Mouse (Mus musculus): ENCODE data around the gene Adamts16. TPM values are rescaled to one million over a fixed set of nuclear protein-coding genes. Genes with fewer than 3 reads are reported as not detected.

Gene Adamts16
- polyA plus RNA-seq, 1 experiment from 2014 or later, result 0.94 TPM

DNA sequence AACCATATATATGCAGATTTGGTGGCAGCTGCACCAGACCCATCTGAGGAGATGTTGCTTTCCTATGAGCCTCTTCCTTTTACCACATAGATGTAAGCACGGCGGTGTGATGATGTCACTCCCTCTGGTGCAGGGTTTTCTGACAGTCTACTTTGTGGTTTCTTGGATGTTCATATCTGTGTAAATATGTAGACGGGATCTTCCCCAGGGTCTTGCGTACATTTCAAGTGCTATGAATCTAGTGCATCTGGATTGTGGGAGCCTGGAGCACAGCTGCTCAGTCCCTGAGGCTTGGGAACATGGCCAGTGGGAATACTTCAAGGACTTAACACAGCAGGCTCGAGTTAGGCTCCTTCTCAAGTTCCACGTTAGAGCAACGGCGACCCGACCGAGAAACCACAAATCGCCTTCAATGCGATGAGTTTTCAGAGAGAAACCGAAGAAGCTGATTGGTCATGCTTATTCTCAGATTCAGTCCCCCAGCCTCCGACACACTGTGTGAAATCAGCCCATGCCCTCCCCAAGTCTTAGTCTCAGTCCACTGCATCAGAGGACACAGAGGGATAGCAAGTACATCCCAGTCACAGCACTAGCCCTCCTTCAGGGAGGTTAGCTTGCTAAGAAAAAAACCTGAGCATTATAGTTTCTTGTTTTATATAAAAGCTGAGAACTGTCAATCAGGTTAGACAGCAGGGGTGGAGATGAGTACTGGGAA lies 95.2 kb downstream of the Adamts16 start:
- WGBS, result 58% methylated on average over 14 of the region's 14 CpGs
- H3K36me3 ChIP-seq, result no peaks in the 10 kb centered on the region
- H3K9me3 ChIP-seq, result no peaks in the 10 kb centered on the region
- H3K4me2 ChIP-seq (replicated peaks), result no peak overlapping the region; the same call in 1 of the 2 replicates
- H3K27me3 ChIP-seq, result no peaks in the 10 kb centered on the region
- 0 out of 2 replicates have a peak, but pooled peaks have one; percentile 27 for ATAC-seq (ENCODE audit: low FRiP score, low read depth)
- no peak overlapping the region for H3K27ac ChIP-seq (replicated peaks)
- H3K4me1 ChIP-seq, result no peaks in the 10 kb centered on the region
- no peak overlapping the region for H3K4me3 ChIP-seq
- no peak overlapping the region for H3K9ac ChIP-seq (replicated peaks)

- 83% methylated on average over 5 of the region's 5 CpGs for WGBS
- Histone ChIP-seq H3K4me2 (replicated peaks) (no peak overlapping the region), H3K9ac (replicated peaks) (no peak overlapping the region), H3K27me3 (no peaks in the 10 kb centered on the region), H3K36me3 (no peaks in the 10 kb centered on the region), H3K9me3 (no peaks in the 10 kb centered on the region), H3K4me1 (no peaks in the 10 kb centered on the region), H3K4me3 (no peak overlapping the region), H3K27ac (replicated peaks) (no peak overlapping the region)
- no peak for ATAC-seq (ENCODE audit: low FRiP score, low read depth)
Observed at GRCm38 (mm10) chr13:70744416-70745038, 97.1 kb downstream of the Adamts16 start.

DNA sequence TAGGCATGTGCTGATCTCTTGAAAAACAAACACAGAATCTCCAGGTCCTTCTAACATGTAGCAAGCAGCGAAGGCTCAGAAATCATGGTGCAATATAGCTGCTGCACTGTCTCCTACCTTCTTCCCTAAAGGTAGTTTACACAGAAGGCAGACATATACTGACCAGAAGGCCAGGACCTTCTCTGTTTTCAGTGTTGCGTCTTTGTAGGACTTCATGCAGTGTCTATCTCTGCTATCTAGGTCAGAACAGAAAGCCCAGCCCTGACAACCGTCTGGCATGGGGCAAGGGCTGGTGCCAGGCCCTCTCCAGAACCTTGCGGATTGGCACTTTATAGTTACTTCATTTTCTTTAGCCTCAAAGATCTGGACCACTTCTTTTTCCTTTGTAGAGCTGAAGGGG lies 98.9 kb downstream of the Adamts16 start:
- no peak for ATAC-seq (ENCODE audit: low FRiP score, low read depth)
- no peak overlapping the region for H3K4me2 ChIP-seq (replicated peaks)
- no peaks in the 10 kb centered on the region for H3K9me3 ChIP-seq
- 85% methylated on average over 4 of the region's 4 CpGs for WGBS
- H3K27ac ChIP-seq (replicated peaks), result no peak overlapping the region
- no peak overlapping the region for H3K9ac ChIP-seq (replicated peaks)
- no peaks in the 10 kb centered on the region for H3K27me3 ChIP-seq
- no peak overlapping the region for H3K4me3 ChIP-seq
- H3K36me3 ChIP-seq, result no peaks in the 10 kb centered on the region
- no peaks in the 10 kb centered on the region for H3K4me1 ChIP-seq

DNA sequence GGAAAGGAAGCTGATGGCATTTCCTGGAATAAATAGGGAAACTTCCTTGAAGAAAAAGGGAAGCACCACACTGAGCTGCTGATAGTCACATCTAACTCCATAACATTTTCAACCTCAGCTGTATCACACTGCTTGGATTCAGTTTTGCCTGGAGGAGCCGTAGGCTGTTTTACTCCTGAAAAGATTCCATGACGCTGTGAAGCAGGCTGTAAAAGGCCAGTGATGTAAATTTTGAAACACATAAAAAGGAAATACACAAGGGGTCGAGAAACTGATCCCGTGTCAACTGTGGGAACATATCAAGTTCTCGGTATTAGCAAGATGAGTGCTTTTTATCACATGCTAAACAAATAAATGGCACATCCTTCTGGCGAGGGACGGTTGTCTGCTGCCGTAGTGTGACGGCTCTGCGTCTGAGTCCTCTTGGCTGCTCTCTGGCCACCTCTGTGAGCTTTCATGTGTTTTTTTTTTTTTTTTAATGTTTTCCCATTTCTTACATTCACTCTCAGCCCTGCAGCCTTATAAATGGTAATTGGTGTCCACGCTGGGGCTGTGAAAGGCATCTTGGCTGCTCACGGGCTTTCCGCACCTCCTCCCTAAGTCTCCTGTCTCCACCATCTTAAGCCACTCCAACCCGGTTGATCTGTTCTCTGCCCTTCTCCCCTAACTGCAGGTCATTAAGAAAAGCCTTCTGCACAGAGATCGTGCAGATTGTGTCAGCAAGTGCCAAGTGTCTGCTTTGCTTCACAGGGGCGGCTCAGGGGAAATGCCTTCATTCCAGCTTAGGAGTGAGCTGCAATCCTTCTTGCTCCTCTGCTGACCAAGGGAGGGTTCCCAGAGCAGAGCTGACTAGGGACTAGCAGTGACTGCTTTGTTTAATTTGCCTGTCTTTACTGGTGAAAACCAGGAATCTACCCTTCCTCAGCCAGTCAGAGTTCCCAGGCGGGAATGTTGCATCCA lies 101.0 kb downstream of the Adamts16 start:
- Histone ChIP-seq H3K9ac (replicated peaks) (no peak overlapping the region), H3K27ac (replicated peaks) (0 out of 2 replicates have a peak overlapping the region, but pooled peaks have one; percentile 30), H3K9me3 (no peaks in the 10 kb centered on the region), H3K27me3 (no peaks in the 10 kb centered on the region), H3K36me3 (no peaks in the 10 kb centered on the region), H3K4me2 (replicated peaks) (no peak overlapping the region), H3K4me3 (no peak overlapping the region), H3K4me1 (peaks cover 6% of the 10 kb centered on the region; the same call in 1 of the 2 replicates)
- no peak for ATAC-seq (ENCODE audit: low FRiP score, low read depth)
- WGBS, result 73% methylated on average over 17 of the region's 17 CpGs

DNA sequence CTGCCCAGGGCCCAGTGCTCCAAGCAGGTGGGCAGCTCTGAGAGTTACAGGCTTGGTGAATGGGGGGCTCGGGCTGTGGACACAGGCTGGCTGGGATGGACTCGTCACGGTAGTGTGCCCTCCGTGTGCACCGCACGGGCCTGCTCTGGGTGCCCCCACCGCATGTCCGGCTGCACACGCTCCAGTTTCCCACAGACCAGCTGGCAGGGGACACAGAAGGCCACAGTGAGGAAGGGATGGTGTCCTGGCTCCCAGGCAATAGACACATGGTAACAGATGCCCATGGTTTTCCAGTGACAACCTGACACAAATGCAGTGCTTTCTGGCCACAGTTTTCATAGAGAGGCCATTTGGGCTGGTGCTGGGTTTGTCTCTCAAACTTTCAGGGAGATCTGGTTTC lies 102.8 kb downstream of the Adamts16 start:
- WGBS, result 91% methylated on average over 9 of the region's 9 CpGs
- H3K27ac ChIP-seq (replicated peaks), result no peak overlapping the region
- H3K4me2 ChIP-seq (replicated peaks), result no peak overlapping the region
- no peak for ATAC-seq (ENCODE audit: low FRiP score, low read depth)
- peaks cover 6% of the 10 kb centered on the region; the same call in 1 of the 2 replicates for H3K4me1 ChIP-seq
- no peak overlapping the region for H3K4me3 ChIP-seq
- H3K27me3 ChIP-seq, result no peaks in the 10 kb centered on the region
- no peak overlapping the region for H3K9ac ChIP-seq (replicated peaks)
- no peaks in the 10 kb centered on the region for H3K36me3 ChIP-seq
- H3K9me3 ChIP-seq, result no peaks in the 10 kb centered on the region

DNA sequence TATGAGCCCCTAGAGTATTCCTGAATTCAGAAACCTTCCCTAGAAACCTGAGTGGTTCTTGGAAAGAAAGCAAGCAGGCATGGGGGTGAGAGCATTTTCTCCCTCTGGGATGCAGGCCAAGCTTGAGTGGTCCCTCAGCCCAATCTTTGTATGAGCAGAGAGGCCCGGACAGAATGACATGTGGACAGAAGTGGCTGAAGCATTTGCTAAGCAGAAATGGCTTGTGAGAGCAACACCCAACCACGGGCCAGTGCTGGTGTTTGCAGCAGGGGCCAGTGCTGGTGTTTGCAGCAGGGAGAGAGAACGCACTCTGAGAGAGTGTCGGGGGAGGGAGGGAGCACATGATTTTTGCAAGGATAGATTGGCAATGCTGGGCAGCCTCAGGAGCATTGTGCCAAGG lies 105.2 kb downstream of the Adamts16 start:
- Histone ChIP-seq H3K36me3 (no peaks in the 10 kb centered on the region), H3K4me2 (replicated peaks) (no peak overlapping the region), H3K4me1 (peaks cover 12% of the 10 kb centered on the region; the same call in 1 of the 2 replicates), H3K4me3 (no peak overlapping the region), H3K9me3 (no peaks in the 10 kb centered on the region), H3K27me3 (no peaks in the 10 kb centered on the region), H3K27ac (replicated peaks) (no peak overlapping the region), H3K9ac (replicated peaks) (no peak overlapping the region)
- 72% methylated on average over 4 of the region's 4 CpGs for WGBS
- no peak for ATAC-seq (ENCODE audit: low FRiP score, low read depth)

DNA sequence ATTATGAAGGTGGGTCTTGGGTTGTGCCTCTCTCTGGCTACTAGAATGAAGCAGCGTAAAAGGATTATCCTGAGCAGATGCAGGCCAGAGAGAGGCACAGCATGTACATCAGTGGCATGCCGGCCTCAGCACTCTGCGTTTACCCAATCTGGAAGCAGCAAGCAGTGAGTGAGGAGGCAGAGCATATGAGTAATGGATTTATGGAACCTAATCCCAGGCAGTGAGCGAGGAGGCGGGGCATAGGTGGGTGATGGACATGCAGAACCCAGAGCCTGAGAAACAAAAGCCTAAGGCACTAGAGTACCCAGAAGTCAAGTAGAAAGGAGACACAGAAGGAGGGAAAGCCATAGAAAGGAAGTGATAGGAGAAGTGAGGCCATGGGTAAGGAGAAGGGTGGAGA lies 107.0 kb downstream of the Adamts16 start:
- Histone ChIP-seq H3K4me1 (peaks cover 12% of the 10 kb centered on the region; the same call in 1 of the 2 replicates), H3K4me3 (no peak overlapping the region), H3K36me3 (no peaks in the 10 kb centered on the region), H3K9me3 (no peaks in the 10 kb centered on the region), H3K27ac (replicated peaks) (no peak overlapping the region), H3K4me2 (replicated peaks) (no peak overlapping the region), H3K27me3 (no peaks in the 10 kb centered on the region), H3K9ac (replicated peaks) (no peak overlapping the region)
- ATAC-seq (ENCODE audit: low FRiP score, low read depth), result no peak
- WGBS, result 70% methylated on average over 5 of the region's 5 CpGs

- Histone ChIP-seq H3K9ac (replicated peaks) (no peak overlapping the region), H3K4me3 (no peak overlapping the region), H3K9me3 (no peaks in the 10 kb centered on the region), H3K4me2 (replicated peaks) (no peak overlapping the region), H3K27ac (replicated peaks) (no peak overlapping the region), H3K27me3 (no peaks in the 10 kb centered on the region), H3K4me1 (peaks cover 12% of the 10 kb centered on the region; the same call in 1 of the 2 replicates), H3K36me3 (no peaks in the 10 kb centered on the region)
- ATAC-seq (ENCODE audit: low FRiP score, low read depth), result no peak
- 97% methylated on average over 1 of the region's 1 CpGs for WGBS
Observed at GRCm38 (mm10) chr13:70733911-70734310, 107.7 kb downstream of the Adamts16 start.

DNA sequence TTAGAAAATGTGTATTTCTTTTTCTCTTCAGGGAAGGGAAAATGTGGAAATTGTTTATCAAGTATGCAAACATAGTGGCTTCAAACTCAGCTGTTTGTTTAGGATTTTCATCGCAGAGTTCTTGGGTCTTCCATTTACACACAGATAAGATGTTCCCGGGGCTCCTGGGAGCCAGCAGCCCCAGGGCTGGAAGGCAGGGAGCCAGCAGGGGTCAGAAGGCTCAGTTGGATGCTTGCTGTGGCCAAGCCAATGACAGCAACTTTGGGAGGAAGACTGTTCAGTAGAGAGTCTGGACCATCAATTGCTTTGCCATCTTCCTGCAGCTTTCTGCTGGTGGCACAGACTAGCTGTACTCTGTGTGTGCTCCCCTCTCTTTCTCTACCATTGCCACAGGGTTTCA lies 108.4 kb downstream of the Adamts16 start:
- WGBS, result 63% methylated on average over 2 of the region's 2 CpGs
- H3K9ac ChIP-seq (replicated peaks), result no peak overlapping the region
- H3K4me3 ChIP-seq, result no peak overlapping the region
- no peaks in the 10 kb centered on the region for H3K27me3 ChIP-seq
- no peak overlapping the region for H3K4me2 ChIP-seq (replicated peaks)
- H3K27ac ChIP-seq (replicated peaks), result no peak overlapping the region
- ATAC-seq (ENCODE audit: low FRiP score, low read depth), result no peak
- H3K36me3 ChIP-seq, result no peaks in the 10 kb centered on the region
- peaks cover 12% of the 10 kb centered on the region; the same call in 1 of the 2 replicates for H3K4me1 ChIP-seq
- H3K9me3 ChIP-seq, result no peaks in the 10 kb centered on the region

DNA sequence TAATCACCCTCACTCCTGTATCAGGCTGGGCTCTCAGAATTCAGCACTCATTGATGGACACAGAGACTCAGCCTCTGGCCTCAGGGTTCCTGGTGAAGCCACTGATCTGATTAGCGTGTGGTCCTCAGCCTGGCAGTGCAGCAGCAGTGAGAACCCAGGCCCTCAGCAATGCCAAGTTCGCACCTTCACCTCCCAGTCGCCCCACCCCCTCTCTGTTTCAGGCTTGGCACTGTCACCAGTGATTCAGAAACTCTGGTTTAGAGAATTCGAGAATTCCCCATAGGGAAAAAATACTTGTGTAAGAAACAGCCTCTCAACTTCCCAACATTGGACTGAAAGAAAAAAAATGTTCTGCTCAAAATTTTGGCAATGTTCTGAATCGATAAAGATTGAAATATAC lies 108.8 kb downstream of the Adamts16 start:
- no peak overlapping the region for H3K9ac ChIP-seq (replicated peaks)
- H3K9me3 ChIP-seq, result no peaks in the 10 kb centered on the region
- H3K4me2 ChIP-seq (replicated peaks), result no peak overlapping the region
- no peak overlapping the region for H3K27ac ChIP-seq (replicated peaks)
- H3K4me3 ChIP-seq, result no peak overlapping the region
- H3K4me1 ChIP-seq, result peaks cover 12% of the 10 kb centered on the region; the same call in 1 of the 2 replicates
- no peaks in the 10 kb centered on the region for H3K36me3 ChIP-seq
- no peak for ATAC-seq (ENCODE audit: low FRiP score, low read depth)
- 87% methylated on average over 5 of the region's 5 CpGs for WGBS
- H3K27me3 ChIP-seq, result no peaks in the 10 kb centered on the region

DNA sequence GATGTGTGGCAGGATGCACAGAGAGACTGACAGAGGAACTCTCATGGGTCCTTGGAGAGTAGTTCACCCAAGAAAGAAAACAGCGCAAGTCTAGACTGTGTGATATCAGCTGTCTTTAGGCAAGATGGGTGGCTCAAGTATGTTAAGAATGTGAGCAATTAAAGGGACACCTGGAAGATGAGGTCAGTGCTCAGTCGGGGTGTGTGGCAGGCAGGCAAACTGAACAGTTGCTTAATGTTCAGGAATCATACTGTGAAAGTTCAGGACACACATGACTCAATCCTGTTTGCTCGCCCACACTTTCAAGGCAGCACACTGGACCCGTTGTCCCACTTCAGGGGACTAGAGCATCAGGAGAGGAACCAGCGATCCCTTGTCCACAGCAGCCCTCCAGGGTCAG lies 110.3 kb downstream of the Adamts16 start:
- no peaks in the 10 kb centered on the region for H3K27me3 ChIP-seq
- no peaks in the 10 kb centered on the region for H3K9me3 ChIP-seq
- no peak overlapping the region for H3K27ac ChIP-seq (replicated peaks)
- H3K4me2 ChIP-seq (replicated peaks), result no peak overlapping the region
- H3K9ac ChIP-seq (replicated peaks), result no peak overlapping the region
- H3K4me1 ChIP-seq, result peaks cover 9% of the 10 kb centered on the region; the same call in 1 of the 2 replicates
- no peak overlapping the region for H3K4me3 ChIP-seq
- no peak for ATAC-seq (ENCODE audit: low FRiP score, low read depth)
- 70% methylated on average over 5 of the region's 5 CpGs for WGBS
- H3K36me3 ChIP-seq, result no peaks in the 10 kb centered on the region

GRCm38 (mm10) chr13:70729996-70730395 lies 111.6 kb downstream of the Adamts16 start:
- no peak for ATAC-seq (ENCODE audit: low FRiP score, low read depth)
- Histone ChIP-seq H3K27ac (replicated peaks) (no peak overlapping the region), H3K9me3 (no peaks in the 10 kb centered on the region), H3K4me1 (0 out of 2 replicates have a peak, but pooled peaks cover 7% of the 10 kb centered on the region), H3K4me2 (replicated peaks) (no peak overlapping the region), H3K4me3 (no peak overlapping the region), H3K36me3 (no peaks in the 10 kb centered on the region), H3K9ac (replicated peaks) (no peak overlapping the region), H3K27me3 (no peaks in the 10 kb centered on the region)
- WGBS, result 66% methylated on average over 5 of the region's 5 CpGs

Measured in midbrain, embryonic 12.5 days (tissue).